Mouse (Mus musculus) small intestine, adult 2 months (tissue): ENCODE results near the gene Prl5a1. TPM values are rescaled to one million over a fixed set of nuclear protein-coding genes. Genes with fewer than 3 reads are reported as not detected.

Experiments used
- H3K27ac ChIP-seq: fragments of 200-500 bp; 2 replicates; pipeline ENCODE4 v1.5.1; 2012; ENCODE audit warnings: low read depth, low read length, control low read depth, inconsistent platforms; ENCODE audit not compliant: insufficient read depth
- H3K27me3 ChIP-seq: fragments of 200-500 bp; 2 replicates; pipeline ENCODE4 v1.6.1; 2012; ENCODE audit warnings: mild to moderate bottlenecking, moderate library complexity, low read length, inconsistent platforms; ENCODE audit not compliant: control insufficient read depth, insufficient read depth
- H3K36me3 ChIP-seq: fragments of 200-500 bp; 2 replicates; pipeline ENCODE4 v1.6.1; 2012; ENCODE audit warnings: mild to moderate bottlenecking, low read length, control low read depth, inconsistent platforms; ENCODE audit not compliant: control insufficient read depth, insufficient read depth
- H3K4me1 ChIP-seq: fragments of 200-500 bp; 2 replicates; pipeline ENCODE4 v1.6.1; 2012; ENCODE audit warnings: low read length, inconsistent platforms, mixed read lengths; ENCODE audit not compliant: control insufficient read depth, insufficient read depth, insufficient read length
- H3K4me3 ChIP-seq: fragments of 200-500 bp; 2 replicates; pipeline ENCODE4 v1.5.1; 2012; ENCODE audit warnings: low read depth, mild to moderate bottlenecking, control low read depth, inconsistent platforms, low read length, moderate library complexity
- CTCF ChIP-seq: fragments of 200-500 bp; IDR thresholded peaks from 2 replicates; pipeline ENCODE4 v1.5.1; 2012; ENCODE audit warnings: low read depth, mild to moderate bottlenecking, control low read depth, inconsistent platforms, low read length, moderate library complexity, mixed read lengths; ENCODE audit not compliant: insufficient replicate concordance, insufficient read length; ENCODE audit errors: extremely low read depth
- POLR2A ChIP-seq: fragments of 200-500 bp; IDR thresholded peaks from 2 replicates; pipeline ENCODE4 v1.6.1; 2012; ENCODE audit warnings: low read depth, mild to moderate bottlenecking, control low read depth, inconsistent platforms, low read length, moderate library complexity
- WGBS: fragments of 180-500 bp; shearing (Covaris S2); methylation state at CpG from one replicate; pipeline ENCODE4 v1.1.7; 2018; 5-methylcytosine and 5-hydroxymethylcytosine counted together
- polyA plus RNA-seq: library from polyadenylated mRNA; depleted of rRNA; stranded (reverse); fragments of >200 nt; gene quantifications from 2 replicates; pipeline ENCODE4 v1.2.3, GENCODE M21; 2012; rRNA removed

Gene Prl5a1
- not detected in 2 replicates for polyA plus RNA-seq

DNA sequence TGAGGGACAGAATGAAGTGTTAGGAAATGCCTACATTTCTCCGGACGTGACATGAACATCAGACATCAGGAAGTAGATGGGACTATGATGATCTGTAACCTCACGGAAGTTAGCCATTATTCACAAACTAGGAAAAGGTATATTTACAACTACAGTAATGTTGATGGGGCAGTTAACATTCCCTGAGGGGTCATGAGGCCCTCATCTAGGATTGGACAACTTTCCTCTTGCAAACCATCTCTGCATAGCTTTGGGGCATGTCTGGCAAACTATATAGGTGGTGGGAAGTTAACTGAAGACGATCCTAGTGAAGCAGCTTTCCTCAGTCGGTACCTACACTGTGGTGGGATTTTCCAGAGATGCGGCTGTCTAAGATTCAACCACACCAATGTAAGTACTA lies at the start of gene Prl5a1:
TSS of gene Prl5a1 (plus strand) at position 301 of the 400 bp plus-strand sequence.
- TF ChIP-seq POLR2A (no peak), CTCF (no peak)
- Histone ChIP-seq H3K4me3 (no peak within 1 kb of the TSS), H3K27ac (no peak within 1 kb of the TSS), H3K36me3 (no peaks in the 10 kb centered on the region), H3K4me1 (no peaks in the 10 kb centered on the region), H3K27me3 (no peaks in the 10 kb centered on the region)
- WGBS = 88% methylated on average over 6 of the region's 6 CpGs

DNA sequence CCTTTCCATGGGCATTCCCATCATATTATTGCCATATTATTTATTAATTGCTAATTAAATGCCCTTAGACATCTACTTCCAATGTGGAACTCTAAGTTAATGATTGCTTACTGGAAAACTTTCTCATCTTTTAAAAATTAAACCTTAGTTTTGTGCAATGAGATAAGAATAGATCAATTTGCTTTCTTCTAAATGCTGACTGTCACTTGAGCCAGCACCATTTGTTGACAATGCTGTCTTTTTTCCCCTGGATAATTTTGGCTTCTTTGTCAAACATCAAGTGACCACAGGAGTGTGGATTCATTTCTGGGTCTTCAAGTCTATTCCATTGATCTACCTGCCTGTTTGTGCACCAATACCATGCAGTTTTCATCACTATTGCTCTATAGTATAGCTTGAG lies 46.1 kb upstream of the Prl5a1 start:
- no peak overlapping the region for H3K4me3 ChIP-seq
- TF ChIP-seq POLR2A (no peak), CTCF (no peak)
- no peak overlapping the region for H3K27ac ChIP-seq
- H3K27me3 ChIP-seq = no peaks in the 10 kb centered on the region
- H3K36me3 ChIP-seq = no peaks in the 10 kb centered on the region
- no peaks in the 10 kb centered on the region for H3K4me1 ChIP-seq

DNA sequence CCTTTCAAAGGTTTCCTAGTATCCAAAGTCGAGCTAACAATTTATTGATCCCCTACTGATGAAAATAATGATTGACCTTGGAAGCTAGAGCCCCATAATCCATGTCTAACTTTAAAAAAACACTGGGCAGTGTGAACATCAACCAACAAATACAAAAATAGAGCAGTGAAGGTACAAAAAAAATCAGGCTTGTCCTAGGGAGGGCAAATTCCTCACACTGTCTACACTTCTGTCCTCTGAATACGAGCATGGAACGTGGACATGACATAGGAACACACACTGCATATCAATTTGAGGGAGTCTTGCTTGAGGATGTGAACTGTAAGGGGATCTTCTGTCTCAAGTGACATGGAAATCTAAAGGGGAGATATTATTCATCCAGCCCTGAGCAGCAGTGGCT lies 33.7 kb upstream of the Prl5a1 start:
- H3K4me1 ChIP-seq = no peaks in the 10 kb centered on the region
- H3K4me3 ChIP-seq = no peak overlapping the region
- H3K36me3 ChIP-seq = no peaks in the 10 kb centered on the region
- WGBS = 77% methylated on average over 3 of the region's 3 CpGs
- H3K27ac ChIP-seq = no peak overlapping the region
- no peak for TF ChIP-seq CTCF
- TF ChIP-seq POLR2A = no peak
- H3K27me3 ChIP-seq = no peaks in the 10 kb centered on the region

DNA sequence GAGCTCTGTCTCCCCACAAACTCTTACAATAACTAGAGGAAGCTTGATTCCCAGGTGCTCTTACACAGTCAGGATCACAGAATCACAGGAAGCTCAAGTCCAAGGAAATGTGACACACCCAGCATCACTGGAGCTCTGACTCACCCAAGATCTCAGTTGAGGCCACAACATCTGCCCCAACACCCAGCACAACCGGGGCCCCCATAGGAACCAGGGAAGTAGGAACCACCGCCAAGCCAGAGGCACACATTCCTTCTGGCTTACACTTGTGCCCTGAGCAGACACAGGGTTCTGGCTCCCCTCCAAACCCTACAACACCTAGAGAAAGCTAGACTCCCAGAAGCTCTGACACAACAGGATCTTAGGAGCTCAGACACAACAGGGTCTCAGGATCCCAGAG lies 9.5 kb upstream of the Prl5a1 start:
- Histone ChIP-seq H3K36me3 (no peaks in the 10 kb centered on the region), H3K27me3 (no peaks in the 10 kb centered on the region), H3K27ac (no peak overlapping the region), H3K4me3 (no peak overlapping the region), H3K4me1 (no peaks in the 10 kb centered on the region)
- WGBS = 64% methylated on average over 2 of the region's 2 CpGs
- TF ChIP-seq CTCF (no peak), POLR2A (no peak)

DNA sequence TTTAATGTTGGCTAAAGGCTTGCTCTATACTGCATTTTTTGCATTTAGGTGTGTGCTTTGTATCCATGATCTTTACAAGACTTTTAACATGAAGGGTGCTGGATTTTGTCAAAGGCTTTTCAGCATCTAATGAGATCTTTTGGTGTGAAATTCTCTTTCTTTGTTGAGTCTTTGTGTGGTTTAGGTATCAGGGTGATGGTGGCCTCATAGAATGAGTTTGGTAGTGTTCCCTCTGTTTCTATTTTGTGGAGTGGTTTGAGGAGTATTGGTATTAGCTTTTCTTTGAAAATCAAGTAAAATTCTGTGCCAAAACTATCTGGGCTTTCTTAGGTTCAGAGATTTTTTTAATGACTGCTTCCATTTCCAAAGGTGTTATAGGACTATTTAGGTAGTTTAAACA lies 6.5 kb upstream of the Prl5a1 start:
- H3K4me3 ChIP-seq = no peak overlapping the region
- H3K27me3 ChIP-seq = no peaks in the 10 kb centered on the region
- no peaks in the 10 kb centered on the region for H3K36me3 ChIP-seq
- no peaks in the 10 kb centered on the region for H3K4me1 ChIP-seq
- no peak overlapping the region for H3K27ac ChIP-seq
- TF ChIP-seq CTCF (no peak), POLR2A (no peak)

Other genes with a start within 250 kb of the Prl5a1 start
- not detected in 2 replicates for gene Prl4a1, start 126.3 kb upstream of the Prl5a1 start, polyA plus RNA-seq
- gene Gm11361, start 115.0 kb downstream of the Prl5a1 start, polyA plus RNA-seq = 0.56 and 1.6 TPM in 2 replicates